Mouse (Mus musculus) cerebellum, postnatal 25 days (tissue): ENCODE measurements around the gene Cyp2c50.
"Not testable (repeated sequence)": the region's sequence is repeated elsewhere in the genome, so short reads cannot be mapped to it uniquely, and the experiment has no call there.

Experiments
- DNase-seq, 2 experiments: peaks; one replicate each; pipeline ENCODE4 v3.0.0; 2021; ENCODE audit warnings: mixed read lengths in 2 of 2

The Cyp2c50 gene

GRCm38 (mm10) chr19:40089421-40089820 is at the start of gene Cyp2c50:
Gene Cyp2c50, plus strand, starts transcription at chr19:40089688.
- not testable (repeated sequence) for DNase-seq

GRCm38 (mm10) chr19:40073701-40074100 is 15.8 kb upstream of the Cyp2c50 start, which contains the start of gene Cyp2c54:
Gene Cyp2c54, minus strand, starts transcription at chr19:40073827.
- no peak for DNase-seq

- no peak for DNase-seq
These were observed 1.1 kb upstream of the Cyp2c50 start for GRCm38 (mm10) chr19:40088381-40088780.

GRCm38 (mm10) chr19:40091111-40091510 is 1.6 kb downstream of the Cyp2c50 start:
- DNase-seq: no peak

GRCm38 (mm10) chr19:40119624-40120023 is 30.1 kb downstream of the Cyp2c50 start:
- DNase-seq: not testable (repeated sequence)

- DNase-seq: not testable (repeated sequence)
These were observed 35.7 kb downstream of the Cyp2c50 start for GRCm38 (mm10) chr19:40125165-40125564.

GRCm38 (mm10) chr19:40126996-40127395 is 37.5 kb downstream of the Cyp2c50 start:
- not testable (repeated sequence) for DNase-seq
